Mouse (Mus musculus): ENCODE measurements around the gene Clec16a. TPM values are rescaled to one million over a fixed set of nuclear protein-coding genes. Genes with fewer than 3 reads are reported as not detected.

Clec16a gene
- total RNA-seq, 4 experiments from 2014 or later: 55.6 to 90.9 (median 70.4) TPM

- DNase-seq (ENCODE audit: low spot score in 2 of 2): peak; percentile 35 to 65
These were observed 97.9 kb downstream of the Clec16a start for GRCm38 (mm10) chr16:10642857-10643633.

- no peak for DNase-seq (ENCODE audit: low spot score in 2 of 2)
These were observed 99.1 kb downstream of the Clec16a start for GRCm38 (mm10) chr16:10644238-10644637.

- no peak for DNase-seq (ENCODE audit: low spot score in 2 of 2)
These were observed 99.6 kb downstream of the Clec16a start for GRCm38 (mm10) chr16:10644731-10645130.

- DNase-seq (ENCODE audit: low spot score in 2 of 2): no peak
These were observed 106.7 kb downstream of the Clec16a start for GRCm38 (mm10) chr16:10651804-10652203.

GRCm38 (mm10) chr16:10652935-10653334 lies 107.8 kb downstream of the Clec16a start:
- DNase-seq (ENCODE audit: low spot score in 2 of 2): no peak

- DNase-seq (ENCODE audit: low spot score in 2 of 2): no peak
These were observed 110.1 kb downstream of the Clec16a start for GRCm38 (mm10) chr16:10655236-10655635.

GRCm38 (mm10) chr16:10655926-10656325 lies 110.8 kb downstream of the Clec16a start:
- DNase-seq (ENCODE audit: low spot score in 2 of 2): no peak

GRCm38 (mm10) chr16:10656461-10656860 lies 111.3 kb downstream of the Clec16a start:
- DNase-seq (ENCODE audit: low spot score in 2 of 2): no peak

GRCm38 (mm10) chr16:10656939-10657338 lies 111.8 kb downstream of the Clec16a start:
- no peak for DNase-seq (ENCODE audit: low spot score in 2 of 2)

- no peak for DNase-seq (ENCODE audit: low spot score in 2 of 2)
These were observed 114.1 kb downstream of the Clec16a start for GRCm38 (mm10) chr16:10659211-10659610.

GRCm38 (mm10) chr16:10660526-10660925 lies 115.4 kb downstream of the Clec16a start:
- DNase-seq (ENCODE audit: low spot score in 2 of 2): no peak

- DNase-seq (ENCODE audit: low spot score in 2 of 2): no peak
These were observed 116.2 kb downstream of the Clec16a start for GRCm38 (mm10) chr16:10661385-10661784.

- no peak for DNase-seq (ENCODE audit: low spot score in 2 of 2)
These were observed 119.0 kb downstream of the Clec16a start for GRCm38 (mm10) chr16:10663890-10664731.

- peak in 1 of 2 experiments; percentile 24 for DNase-seq (ENCODE audit: low spot score in 2 of 2)
These were observed 120.1 kb downstream of the Clec16a start for GRCm38 (mm10) chr16:10664921-10665894.

GRCm38 (mm10) chr16:10666766-10667165 lies 121.6 kb downstream of the Clec16a start:
- no peak for DNase-seq (ENCODE audit: low spot score in 2 of 2)

GRCm38 (mm10) chr16:10668453-10668852 lies 123.3 kb downstream of the Clec16a start:
- no peak for DNase-seq (ENCODE audit: low spot score in 2 of 2)

GRCm38 (mm10) chr16:10668991-10669703 lies 124.0 kb downstream of the Clec16a start:
- no peak for DNase-seq (ENCODE audit: low spot score in 2 of 2)

- no peak for DNase-seq (ENCODE audit: low spot score in 2 of 2)
These were observed 124.8 kb downstream of the Clec16a start for GRCm38 (mm10) chr16:10669936-10670335.

GRCm38 (mm10) chr16:10672490-10672889 lies 127.4 kb downstream of the Clec16a start:
- no peak for DNase-seq (ENCODE audit: low spot score in 2 of 2)

GRCm38 (mm10) chr16:10674020-10674419 lies 128.9 kb downstream of the Clec16a start:
- no peak for DNase-seq (ENCODE audit: low spot score in 2 of 2)

- no peak for DNase-seq (ENCODE audit: low spot score in 2 of 2)
These were observed 129.8 kb downstream of the Clec16a start for GRCm38 (mm10) chr16:10674957-10675356.

Data from gastrocnemius, adult 8-10 months (tissue).